Mouse (Mus musculus) liver, embryonic 16.5 days (tissue): ENCODE measurements around the gene C5ar2. TPM values are rescaled to one million over a fixed set of nuclear protein-coding genes. Genes with fewer than 3 reads are reported as not detected.

ENCODE experiments used
- ATAC-seq: fragments of 200-750 bp; cut with Nextera tagmentation; 2 replicates; pipeline ENCODE4 v1.8.0; 2017; ENCODE audit warnings: low read depth, mild to moderate bottlenecking, moderate number of reproducible peaks, moderate library complexity
- H3K27ac ChIP-seq: fragments of 300-500 bp; sonication (generic); 2 replicates; pipeline ENCODE4 v1.5.1; 2014; ENCODE audit warnings: mild to moderate bottlenecking, low read length
- H3K27me3 ChIP-seq: fragments of 300-500 bp; sonication (generic); 2 replicates; pipeline ENCODE4 v1.6.1; 2014; ENCODE audit warnings: low read depth, low read length, mixed read lengths; ENCODE audit not compliant: control insufficient read depth, insufficient read depth
- H3K36me3 ChIP-seq: fragments of 300-500 bp; sonication (generic); 2 replicates; pipeline ENCODE4 v1.6.1; 2014; ENCODE audit warnings: mild to moderate bottlenecking; ENCODE audit not compliant: control insufficient read depth, insufficient read depth
- H3K4me1 ChIP-seq: fragments of 300-500 bp; sonication (generic); 2 replicates; pipeline ENCODE4 v1.6.1; 2014; ENCODE audit warnings: low read depth, low read length, mixed read lengths; ENCODE audit not compliant: control insufficient read depth
- H3K4me2 ChIP-seq: fragments of 300-500 bp; sonication (generic); 2 replicates; pipeline ENCODE4 v1.6.1; 2014; ENCODE audit warnings: low read depth, low read length, mixed read lengths
- H3K4me3 ChIP-seq: fragments of 300-500 bp; sonication (generic); 2 replicates; pipeline ENCODE4 v1.5.1; 2014; ENCODE audit warnings: low read depth, mild to moderate bottlenecking, low read length
- H3K9ac ChIP-seq: fragments of 300-500 bp; sonication (generic); 2 replicates; pipeline ENCODE4 v1.6.1; 2014; ENCODE audit warnings: low read depth, low read length
- H3K9me3 ChIP-seq: fragments of 300-500 bp; sonication (generic); replicated peaks from 2 replicates; pipeline ENCODE4 v1.6.1; 2016; ENCODE audit warnings: low read length; ENCODE audit not compliant: control insufficient read depth
- WGBS: fragments of 180-500 bp; shearing (Covaris S2); extraction: QIAGEN DNeasy Blood & Tissue Kit; methylation state at CpG from one replicate; pipeline ENCODE4 v1.1.7; 2014; ENCODE audit not compliant: insufficient replicate concordance; 5-methylcytosine and 5-hydroxymethylcytosine counted together
- polyA plus RNA-seq: library from polyadenylated mRNA; unstranded; fragments of >200 nt; fragmentation: Nextera tagmentation; extraction: Ambion mirVana; gene quantifications from 2 replicates; pipeline ENCODE4 v1.2.1, GENCODE M21; 2015

C5ar2 gene
- 0.98 and 1.0 TPM in 2 replicates for polyA plus RNA-seq

- Histone ChIP-seq H3K27me3 (no peaks in the 10 kb centered on the region), H3K4me3 (no peak within 1 kb of the TSS), H3K36me3 (no peaks in the 10 kb centered on the region), H3K27ac (peak within 1 kb of the TSS; percentile 79), H3K4me1 (peaks cover 42% of the 10 kb centered on the region), H3K9ac (no peak within 1 kb of the TSS), H3K9me3 (no peaks in the 10 kb centered on the region), H3K4me2 (no peak within 1 kb of the TSS)
- WGBS: 46% methylated on average over 5 of the region's 5 CpGs
- peak; percentile 60 for ATAC-seq
Observed at GRCm38 (mm10) chr7:16244067-16244466, at the start of gene C5ar2. Gene C5ar2, minus strand, starts transcription at chr7:16244154.

- no peak overlapping the region for H3K9ac ChIP-seq
- H3K9me3 ChIP-seq: no peaks in the 10 kb centered on the region
- H3K4me1 ChIP-seq: peaks cover 21% of the 10 kb centered on the region
- 38% methylated on average over 1 of the region's 1 CpGs for WGBS
- peaks cover 8% of the 10 kb centered on the region for H3K36me3 ChIP-seq
- H3K27ac ChIP-seq: no peak overlapping the region
- no peak for ATAC-seq
- H3K4me2 ChIP-seq: no peak overlapping the region
- H3K4me3 ChIP-seq: no peak overlapping the region
- no peaks in the 10 kb centered on the region for H3K27me3 ChIP-seq
Observed at GRCm38 (mm10) chr7:16287791-16288190, 43.8 kb upstream of the C5ar2 start.

- Histone ChIP-seq H3K4me2 (peak overlapping the region; percentile 89), H3K4me1 (peaks cover 21% of the 10 kb centered on the region), H3K27me3 (no peaks in the 10 kb centered on the region), H3K27ac (peak overlapping the region; percentile 95), H3K36me3 (peaks cover 16% of the 10 kb centered on the region), H3K9me3 (no peaks in the 10 kb centered on the region), H3K4me3 (peak overlapping the region; percentile 81), H3K9ac (peak overlapping the region; percentile 78)
- 51% methylated on average over 2 of the region's 2 CpGs for WGBS
- ATAC-seq: no peak
Observed at GRCm38 (mm10) chr7:16287016-16287415, 43.1 kb upstream of the C5ar2 start.

GRCm38 (mm10) chr7:16286026-16286961, 42.3 kb upstream of the C5ar2 start, which contains the start of gene Ccdc9:
Gene Ccdc9, minus strand, starts transcription at chr7:16286795.
- under 1% methylated on average over 67 of the region's 70 CpGs for WGBS
- H3K4me3 ChIP-seq: peak within 1 kb of the TSS; percentile 81
- peaks cover 21% of the 10 kb centered on the region for H3K4me1 ChIP-seq
- no peaks in the 10 kb centered on the region for H3K9me3 ChIP-seq
- H3K4me2 ChIP-seq: peak within 1 kb of the TSS; percentile 89
- H3K9ac ChIP-seq: peak within 1 kb of the TSS; percentile 78
- H3K27ac ChIP-seq: peak within 1 kb of the TSS; percentile 95
- no peaks in the 10 kb centered on the region for H3K27me3 ChIP-seq
- H3K36me3 ChIP-seq: peaks cover 19% of the 10 kb centered on the region
- peak; percentile 85 for ATAC-seq

- Histone ChIP-seq H3K36me3 (peaks cover 26% of the 10 kb centered on the region), H3K4me1 (peaks cover 21% of the 10 kb centered on the region), H3K27ac (peak overlapping the region; percentile 84), H3K9me3 (no peaks in the 10 kb centered on the region), H3K4me3 (peak overlapping the region; percentile 81), H3K27me3 (no peaks in the 10 kb centered on the region), H3K4me2 (peak overlapping the region; percentile 89), H3K9ac (peak overlapping the region; percentile 50; the same call in 1 of the 2 replicates)
- WGBS: 2% methylated on average over 14 of the region's 14 CpGs
- ATAC-seq: peak; percentile 18
Observed at GRCm38 (mm10) chr7:16285450-16286025, 41.6 kb upstream of the C5ar2 start.

- Histone ChIP-seq H3K9me3 (no peaks in the 10 kb centered on the region), H3K4me1 (peaks cover 21% of the 10 kb centered on the region), H3K4me2 (peak overlapping the region; percentile 89), H3K27me3 (no peaks in the 10 kb centered on the region), H3K9ac (peak overlapping the region; percentile 18; the same call in 1 of the 2 replicates), H3K4me3 (peak overlapping the region; percentile 81), H3K36me3 (peaks cover 29% of the 10 kb centered on the region), H3K27ac (peak overlapping the region; percentile 84)
- WGBS: 62% methylated on average over 9 of the region's 9 CpGs
- ATAC-seq: no peak
Observed at GRCm38 (mm10) chr7:16284904-16285303, 41.0 kb upstream of the C5ar2 start.

GRCm38 (mm10) chr7:16284001-16284400, 40.0 kb upstream of the C5ar2 start:
- H3K27me3 ChIP-seq: no peaks in the 10 kb centered on the region
- ATAC-seq: no peak
- H3K4me3 ChIP-seq: no peak overlapping the region
- no peaks in the 10 kb centered on the region for H3K9me3 ChIP-seq
- H3K4me1 ChIP-seq: peaks cover 21% of the 10 kb centered on the region
- 84% methylated on average over 8 of the region's 8 CpGs for WGBS
- H3K9ac ChIP-seq: no peak overlapping the region
- H3K4me2 ChIP-seq: no peak overlapping the region
- H3K27ac ChIP-seq: no peak overlapping the region
- peaks cover 32% of the 10 kb centered on the region for H3K36me3 ChIP-seq

- H3K36me3 ChIP-seq: peaks cover 32% of the 10 kb centered on the region
- no peak overlapping the region for H3K4me3 ChIP-seq
- H3K4me1 ChIP-seq: peaks cover 21% of the 10 kb centered on the region
- ATAC-seq: no peak
- H3K9ac ChIP-seq: no peak overlapping the region
- H3K9me3 ChIP-seq: no peaks in the 10 kb centered on the region
- no peaks in the 10 kb centered on the region for H3K27me3 ChIP-seq
- WGBS: 89% methylated on average over 13 of the region's 13 CpGs
- H3K4me2 ChIP-seq: no peak overlapping the region
- no peak overlapping the region for H3K27ac ChIP-seq
Observed at GRCm38 (mm10) chr7:16282334-16282733, 38.4 kb upstream of the C5ar2 start.

GRCm38 (mm10) chr7:16280721-16281120, 36.8 kb upstream of the C5ar2 start:
- H3K27me3 ChIP-seq: no peaks in the 10 kb centered on the region
- no peaks in the 10 kb centered on the region for H3K9me3 ChIP-seq

More at GRCm38 (mm10) chr7:16280721-16281120, 36.8 kb upstream of the C5ar2 start:
- WGBS: 85% methylated on average over 11 of the region's 11 CpGs
- no peak overlapping the region for H3K9ac ChIP-seq
- no peak overlapping the region for H3K4me3 ChIP-seq
- H3K4me2 ChIP-seq: no peak overlapping the region
- ATAC-seq: no peak
- H3K36me3 ChIP-seq: peaks cover 32% of the 10 kb centered on the region
- H3K4me1 ChIP-seq: peaks cover 22% of the 10 kb centered on the region
- no peak overlapping the region for H3K27ac ChIP-seq
